Mouse (Mus musculus) spleen, adult 2 months (tissue): ENCODE measurements at regions not wholly inside any gene's neighbourhood (a gene's known extent, or its start where the extent isn't known, plus 50 kb on each side); places are given as distances from the start of the nearest gene placed in this dataset.
"Not testable (repeated sequence)": the region's sequence is repeated elsewhere in the genome, so short reads cannot be mapped to it uniquely, and the experiment has no call there.

Experiments
- DNase-seq, 2 experiments: peaks; one replicate each; pipeline versions ENCODE4 v3.0.0 to v3.0.0-alpha.2; 2012 to 2021; ENCODE audit warnings: low spot score in 2 of 2, low read depth in 1 of 2
- H3K27ac ChIP-seq: fragments of 200-500 bp; 2 replicates; pipeline ENCODE4 v1.5.1; 2012; ENCODE audit warnings: low read length, inconsistent platforms; ENCODE audit not compliant: insufficient read depth
- H3K27me3 ChIP-seq: fragments of 200-500 bp; 2 replicates; pipeline ENCODE4 v1.6.1; 2012; ENCODE audit warnings: mild to moderate bottlenecking, moderate library complexity, low read length, inconsistent platforms; ENCODE audit not compliant: control insufficient read depth, insufficient read depth
- H3K36me3 ChIP-seq: fragments of 200-500 bp; 2 replicates; pipeline ENCODE4 v1.6.1; 2012; ENCODE audit warnings: mild to moderate bottlenecking, low read length, inconsistent platforms; ENCODE audit not compliant: control insufficient read depth, insufficient read depth
- H3K4me1 ChIP-seq: fragments of 200-500 bp; 2 replicates; pipeline ENCODE4 v1.6.1; 2011; ENCODE audit warnings: inconsistent platforms; ENCODE audit not compliant: control insufficient read depth, insufficient read depth, insufficient read length
- H3K4me3 ChIP-seq: fragments of 200-500 bp; 2 replicates; pipeline ENCODE4 v1.5.1; 2011; ENCODE audit warnings: mild to moderate bottlenecking, inconsistent platforms; ENCODE audit not compliant: insufficient read depth, insufficient read length; ENCODE audit errors: extremely low read depth
- CTCF ChIP-seq: fragments of 200-500 bp; IDR thresholded peaks from 2 replicates; pipeline ENCODE4 v1.5.1; 2011; ENCODE audit warnings: mild to moderate bottlenecking, inconsistent platforms; ENCODE audit not compliant: insufficient read depth, insufficient read length, insufficient replicate concordance; ENCODE audit errors: extremely low read depth
- POLR2A ChIP-seq: fragments of 200-500 bp; IDR thresholded peaks from 2 replicates; pipeline ENCODE4 v1.6.1; 2011; ENCODE audit warnings: low read depth, low read length, inconsistent platforms
- WGBS: fragments of 180-500 bp; shearing (Covaris S2); methylation state at CpG from one replicate; pipeline ENCODE4 v1.1.7; 2018; 5-methylcytosine and 5-hydroxymethylcytosine counted together

DNA sequence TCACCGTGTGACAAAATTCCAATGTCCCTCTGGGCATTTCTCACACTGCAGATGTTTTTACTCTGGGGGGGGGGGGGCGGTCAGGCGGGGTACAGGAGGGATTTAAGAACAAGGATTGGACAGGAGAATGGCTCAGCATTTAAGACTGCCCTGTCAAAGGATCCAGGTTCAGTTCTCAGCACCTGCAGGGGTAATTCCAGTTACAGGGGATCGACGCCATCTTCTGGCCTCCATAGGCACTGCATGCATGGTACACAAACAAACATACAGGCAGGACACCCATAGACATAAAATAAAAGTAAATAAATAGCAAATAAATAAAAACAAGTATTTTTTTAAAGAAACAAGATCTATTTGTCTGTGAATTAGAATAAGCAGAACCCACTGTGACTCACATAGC lies 383.1 kb upstream of the Arid1b start:
- no peaks in the 10 kb centered on the region for H3K4me1 ChIP-seq
- H3K27me3 ChIP-seq: no peaks in the 10 kb centered on the region
- no peak overlapping the region for H3K4me3 ChIP-seq
- no peak overlapping the region for H3K27ac ChIP-seq
- WGBS: 91% methylated on average over 5 of the region's 5 CpGs
- no peak for DNase-seq
- TF ChIP-seq POLR2A (no peak), CTCF (no peak)
- no peaks in the 10 kb centered on the region for H3K36me3 ChIP-seq

DNA sequence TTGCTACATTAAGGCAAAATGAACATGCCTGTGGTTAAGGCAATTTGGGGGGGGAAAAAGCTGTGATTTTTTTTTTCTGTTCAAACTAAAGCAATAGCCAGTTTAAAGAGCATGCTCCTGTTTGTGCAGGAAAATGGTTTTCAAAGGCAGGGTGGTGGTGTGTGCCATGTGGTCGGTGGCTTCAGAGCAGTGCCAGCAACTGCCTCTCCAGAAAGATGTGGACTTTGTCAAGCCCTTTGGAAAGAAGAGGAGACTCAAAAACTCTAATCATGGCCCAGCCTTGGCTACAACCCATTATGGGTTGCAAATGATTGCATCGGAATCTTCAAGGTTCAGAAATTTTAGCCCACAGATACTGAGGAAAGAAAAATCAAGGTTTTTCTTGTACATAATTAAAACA lies 382.4 kb upstream of the Arid1b start:
- H3K4me3 ChIP-seq: no peak overlapping the region
- no peak for DNase-seq
- no peak overlapping the region for H3K27ac ChIP-seq
- H3K36me3 ChIP-seq: no peaks in the 10 kb centered on the region
- WGBS: 77% methylated on average over 2 of the region's 2 CpGs
- H3K27me3 ChIP-seq: no peaks in the 10 kb centered on the region
- H3K4me1 ChIP-seq: no peaks in the 10 kb centered on the region
- no peak for TF ChIP-seq CTCF
- no peak for TF ChIP-seq POLR2A

DNA sequence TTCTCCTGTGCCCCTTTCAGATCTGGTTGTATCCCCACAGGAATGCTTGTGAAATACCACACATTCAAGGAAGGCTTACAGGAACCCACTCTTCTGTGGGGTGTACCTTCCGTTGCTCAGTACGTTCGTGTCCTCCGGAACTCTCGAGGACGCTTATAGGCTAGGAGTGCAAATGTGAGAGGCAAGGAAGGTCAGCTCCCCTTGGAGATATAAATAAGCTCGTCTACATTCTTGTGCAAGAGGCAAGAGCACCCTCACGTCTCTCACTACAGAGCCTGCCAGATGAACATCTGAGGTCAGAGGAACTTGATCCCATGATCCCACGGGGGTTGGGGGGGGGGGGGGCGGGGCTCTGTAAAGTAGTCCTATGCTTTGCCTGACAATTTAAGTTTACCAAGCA lies 382.0 kb upstream of the Arid1b start:
- Histone ChIP-seq H3K4me1 (no peaks in the 10 kb centered on the region), H3K4me3 (no peak overlapping the region), H3K27me3 (no peaks in the 10 kb centered on the region), H3K27ac (no peak overlapping the region), H3K36me3 (no peaks in the 10 kb centered on the region)
- TF ChIP-seq CTCF: no peak
- TF ChIP-seq POLR2A: no peak
- 65% methylated on average over 10 of the region's 10 CpGs for WGBS
- DNase-seq: no peak

DNA sequence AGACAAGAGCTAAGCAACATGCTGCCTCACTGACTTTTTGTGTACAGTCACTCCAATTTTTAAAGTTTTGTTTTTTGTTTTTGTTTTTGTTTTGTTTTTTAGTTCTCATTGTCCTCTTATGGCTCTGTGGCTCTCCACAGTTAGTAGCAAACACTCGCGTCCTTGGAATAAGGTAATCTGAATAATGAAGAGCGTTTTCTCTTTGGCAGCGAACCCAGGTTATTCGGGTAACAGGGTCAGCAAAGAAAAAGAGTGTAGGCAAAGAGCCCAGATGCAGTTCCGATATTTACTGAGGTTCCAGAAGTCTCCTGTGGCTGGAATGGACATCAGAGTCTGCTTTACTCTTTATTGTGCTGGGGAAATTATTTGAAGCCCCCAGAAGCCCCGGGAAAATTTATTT lies 381.4 kb upstream of the Arid1b start:
- 91% methylated on average over 7 of the region's 7 CpGs for WGBS

DNA sequence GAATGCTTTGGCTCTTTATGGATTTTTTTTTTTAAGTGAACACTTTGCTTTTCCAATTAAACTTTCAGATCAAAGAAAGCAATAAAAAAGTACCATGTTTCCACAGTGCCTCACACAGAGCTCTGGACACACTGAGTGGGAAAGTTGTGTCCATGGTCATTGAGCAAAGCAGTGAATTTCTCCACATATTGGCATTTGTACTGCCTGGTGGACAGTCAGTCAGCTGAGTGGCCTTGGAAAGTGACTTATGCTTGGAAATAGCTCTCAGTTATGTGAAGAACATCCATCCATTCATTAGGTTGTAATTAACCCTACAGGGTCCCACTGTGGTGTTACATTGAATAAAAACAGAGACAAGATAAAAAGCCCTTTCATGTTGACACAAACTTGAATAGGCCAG lies 373.8 kb upstream of the Arid1b start:
- Histone ChIP-seq H3K27me3 (no peaks in the 10 kb centered on the region), H3K27ac (no peak overlapping the region), H3K4me3 (no peak overlapping the region), H3K36me3 (no peaks in the 10 kb centered on the region), H3K4me1 (no peaks in the 10 kb centered on the region; the same call in 1 of the 2 replicates)
- TF ChIP-seq CTCF (no peak), POLR2A (no peak)
- no peak for DNase-seq

More for the DNA sequence above, 381.4 kb upstream of the Arid1b start:
- H3K36me3 ChIP-seq: no peaks in the 10 kb centered on the region
- H3K27me3 ChIP-seq: no peaks in the 10 kb centered on the region
- H3K4me1 ChIP-seq: no peaks in the 10 kb centered on the region
- H3K4me3 ChIP-seq: no peak overlapping the region
- TF ChIP-seq CTCF (no peak), POLR2A (no peak)
- H3K27ac ChIP-seq: no peak overlapping the region
- DNase-seq: no peak

DNA sequence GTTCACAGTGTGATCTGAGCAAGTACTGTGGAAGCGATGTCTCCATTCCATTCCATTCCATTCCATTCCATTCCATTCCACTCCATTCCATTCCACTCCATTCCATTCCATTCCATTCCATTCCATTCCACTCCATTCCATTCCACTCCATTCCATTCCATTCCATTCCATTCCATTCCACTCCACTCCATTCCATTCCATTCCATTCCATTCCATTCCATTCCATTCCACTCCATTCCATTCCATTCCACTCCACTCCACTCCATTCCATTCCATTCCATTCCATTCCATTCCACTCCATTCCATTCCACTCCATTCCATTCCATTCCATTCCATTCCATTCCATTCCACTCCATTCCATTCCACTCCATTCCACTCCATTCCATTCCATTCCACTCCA lies 368.0 kb upstream of the Arid1b start:
- not testable (repeated sequence) for H3K36me3 ChIP-seq

DNA sequence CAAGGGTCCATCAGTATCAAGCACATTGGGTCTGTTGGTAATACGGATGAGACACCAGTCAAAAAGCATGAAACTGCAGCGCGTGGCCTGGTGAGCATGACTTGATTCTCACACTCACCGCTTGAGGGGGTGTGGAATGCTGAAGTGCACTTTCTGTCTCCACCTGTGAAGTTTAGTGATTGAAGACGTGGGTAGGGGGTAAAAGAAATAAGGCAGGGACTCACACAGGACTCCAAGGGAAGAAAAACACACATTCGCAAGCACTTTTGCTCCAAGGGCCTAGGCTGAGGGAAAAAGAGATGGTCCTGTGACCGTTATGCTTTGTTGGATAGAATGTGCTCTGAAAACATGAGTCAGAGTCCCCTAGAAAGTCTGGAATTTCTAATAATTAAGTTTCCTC lies 366.6 kb upstream of the Arid1b start:
- DNase-seq: no peak
- H3K4me1 ChIP-seq: no peaks in the 10 kb centered on the region; the same call in 1 of the 2 replicates
- H3K27me3 ChIP-seq: no peaks in the 10 kb centered on the region
- TF ChIP-seq POLR2A (no peak), CTCF (no peak)
- H3K27ac ChIP-seq: no peak overlapping the region
- H3K36me3 ChIP-seq: no peaks in the 10 kb centered on the region
- 92% methylated on average over 7 of the region's 7 CpGs for WGBS
- H3K4me3 ChIP-seq: no peak overlapping the region

More for the DNA sequence above, 368.0 kb upstream of the Arid1b start:
- not testable (repeated sequence) for H3K27ac ChIP-seq, H3K27me3 ChIP-seq, DNase-seq, H3K4me1 ChIP-seq
- WGBS: 100% methylated on average over 1 of the region's 1 CpGs
- peak overlapping the region; percentile 4; the same call in 1 of the 2 replicates for H3K4me3 ChIP-seq

DNA sequence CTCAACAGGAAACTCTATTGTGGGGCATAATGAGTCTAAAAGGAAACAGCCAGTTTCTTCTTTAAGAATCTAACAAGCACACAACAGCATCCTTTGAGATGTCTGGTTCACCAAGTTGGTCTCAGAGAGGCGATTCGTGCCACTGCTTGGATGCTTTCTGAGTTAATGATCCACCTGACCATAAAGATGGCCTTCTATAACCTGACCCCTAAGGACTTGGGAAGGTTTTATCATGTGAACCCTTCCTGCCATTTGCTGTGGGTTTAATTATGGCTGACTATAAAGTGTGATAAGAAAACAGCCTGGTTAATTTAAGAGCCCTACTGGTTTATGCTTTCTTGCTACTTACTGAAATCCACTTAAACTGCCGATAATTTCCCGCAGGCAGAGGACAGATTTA lies 363.0 kb upstream of the Arid1b start:
- TF ChIP-seq POLR2A (no peak), CTCF (no peak)
- no peak overlapping the region for H3K27ac ChIP-seq
- 82% methylated on average over 4 of the region's 4 CpGs for WGBS
- no peaks in the 10 kb centered on the region for H3K36me3 ChIP-seq
- H3K4me1 ChIP-seq: no peaks in the 10 kb centered on the region; the same call in 1 of the 2 replicates
- H3K4me3 ChIP-seq: no peak overlapping the region
- H3K27me3 ChIP-seq: no peaks in the 10 kb centered on the region
- DNase-seq: no peak
